Comparison of ENCODE assay signal across 8 mouse cellular contexts in the genomic region with DNA sequence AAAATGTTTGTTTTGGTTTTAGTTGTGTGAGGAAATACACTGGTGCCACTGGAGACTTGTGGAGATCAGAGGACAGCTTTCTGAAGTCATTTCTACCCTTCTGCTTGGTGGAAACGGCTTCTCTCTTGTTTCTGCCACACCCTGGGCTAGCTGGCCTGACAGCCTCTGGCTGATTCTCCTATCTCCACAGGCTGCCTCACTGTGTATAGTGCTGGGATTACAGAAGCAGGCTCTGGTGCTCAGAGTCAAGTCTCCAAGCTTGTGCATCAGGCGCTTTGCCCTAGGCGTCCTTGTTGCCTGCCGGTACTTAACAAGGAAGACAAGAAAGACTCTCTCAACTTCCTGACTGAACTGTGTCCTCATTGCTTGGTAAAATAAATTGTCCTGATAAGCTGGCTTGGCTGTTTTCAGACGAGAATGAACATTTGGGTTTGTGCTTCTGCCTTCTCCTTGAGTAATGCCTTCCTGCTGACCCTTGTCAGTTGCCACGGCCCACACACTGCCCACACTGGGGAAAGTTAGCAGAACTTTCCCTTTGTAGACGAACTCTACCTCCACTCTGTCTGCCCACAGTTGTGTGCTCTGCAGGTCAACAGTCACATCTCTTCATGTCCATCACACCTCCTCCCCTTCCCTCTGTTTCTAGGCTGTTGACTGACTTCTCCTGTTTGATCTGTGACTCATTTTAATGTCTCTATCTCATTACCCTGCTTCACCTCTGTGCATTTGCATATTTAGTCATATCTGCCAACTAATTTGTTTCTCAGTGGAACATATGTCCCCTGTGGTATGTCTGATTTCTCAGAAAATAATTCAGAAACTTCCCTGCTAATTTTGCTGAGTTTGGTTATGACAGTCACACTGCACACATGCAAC. TPM values are rescaled to one million over a fixed set of nuclear protein-coding genes. Genes with fewer than 3 reads are reported as not detected.
DNase-seq lines count a peak whose midpoint lies in the region; ATAC-seq and TF ChIP-seq lines count a peak whose summit lies in the region.

No protein-coding gene starts in this region.

- H3K9me3 ChIP-seq in heart, embryonic 15.5 days (replicated peaks): no peaks in the 10 kb centered on the region
- H3K9me3 ChIP-seq in liver, embryonic 12.5 days (replicated peaks): no peaks in the 10 kb centered on the region
- no peaks in the 10 kb centered on the region for H3K9me3 ChIP-seq in stomach, embryonic 15.5 days

- no peak for ATAC-seq in heart, embryonic 15.5 days (replicated peaks; ENCODE audit: insufficient number of reproducible peaks, insufficient read depth, low FRiP score, low read depth)
- no peak for ATAC-seq in liver, embryonic 12.5 days
- no peak for ATAC-seq in stomach, embryonic 15.5 days (ENCODE audit: insufficient read depth, low FRiP score, low read depth)

- TF ChIP-seq CTCF in lung, adult 2 months (IDR thresholded peaks at IDR 0.05; ENCODE audit: insufficient read depth, low read length): no peak

- H3K36me3 ChIP-seq in heart, embryonic 15.5 days: no peaks in the 10 kb centered on the region
- 0 out of 2 replicates have a peak, but pooled peaks cover 8% of the 10 kb centered on the region for H3K36me3 ChIP-seq in liver, embryonic 12.5 days
- H3K36me3 ChIP-seq in stomach, embryonic 15.5 days: no peaks in the 10 kb centered on the region

- H3K27me3 ChIP-seq in heart, embryonic 15.5 days: peaks cover 18% of the 10 kb centered on the region
- H3K27me3 ChIP-seq in liver, embryonic 12.5 days (replicated peaks): peaks cover 6% of the 10 kb centered on the region; the same call in 1 of the 2 replicates
- H3K27me3 ChIP-seq in stomach, embryonic 15.5 days (replicated peaks): no peaks in the 10 kb centered on the region; the same call in 1 of the 2 replicates

- H3K4me2 ChIP-seq in heart, embryonic 15.5 days: peak overlapping the region; percentile 53
- H3K4me2 ChIP-seq in liver, embryonic 12.5 days: peak overlapping the region; percentile 10; the same call in 1 of the 2 replicates
- peak overlapping the region; percentile 13; the same call in 1 of the 2 replicates for H3K4me2 ChIP-seq in stomach, embryonic 15.5 days

- no peak overlapping the region for H3K9ac ChIP-seq in heart, embryonic 15.5 days
- no peak overlapping the region for H3K9ac ChIP-seq in liver, embryonic 12.5 days
- H3K9ac ChIP-seq in stomach, embryonic 15.5 days: no peak overlapping the region

- TF ChIP-seq POLR2A in lung, adult 2 months (IDR thresholded peaks at IDR 0.05; ENCODE audit: borderline replicate concordance, extremely low read depth, low read depth, low read length): 0 out of 2 replicates have a peak, but pooled peaks have one; percentile 21

- peak overlapping the region; percentile 58 for H3K4me3 ChIP-seq in lung, adult 2 months (replicated peaks; ENCODE audit: extremely low read depth, low read depth, low read length)
- H3K4me3 ChIP-seq in heart, embryonic 15.5 days: peak overlapping the region; percentile 34
- H3K4me3 ChIP-seq in liver, embryonic 12.5 days: no peak overlapping the region
- no peak overlapping the region for H3K4me3 ChIP-seq in stomach, embryonic 15.5 days (replicated peaks)

- 17% methylated on average over 7 of the region's 7 CpGs for whole genome bisulfite sequencing in lung, adult 2 months
- 36% methylated on average over 7 of the region's 7 CpGs for WGBS in heart, embryonic 15.5 days
- 30% methylated on average over 7 of the region's 7 CpGs for WGBS in liver, embryonic 12.5 days (ENCODE audit: insufficient replicate concordance)
- 33% methylated on average over 7 of the region's 7 CpGs for WGBS in stomach, embryonic 15.5 days

- peaks cover 11% of the 10 kb centered on the region for H3K4me1 ChIP-seq in lung, adult 2 months (ENCODE audit: control insufficient read depth, insufficient read depth, low read length)
- H3K4me1 ChIP-seq in heart, embryonic 15.5 days (replicated peaks): peaks cover 12% of the 10 kb centered on the region
- peaks cover 26% of the 10 kb centered on the region; the same call in 1 of the 2 replicates for H3K4me1 ChIP-seq in liver, embryonic 12.5 days
- H3K4me1 ChIP-seq in stomach, embryonic 15.5 days: peaks cover 9% of the 10 kb centered on the region; the same call in 1 of the 2 replicates

- H3K27ac ChIP-seq in heart, embryonic 15.5 days: peak overlapping the region; percentile 82
- H3K27ac ChIP-seq in liver, embryonic 12.5 days: peak overlapping the region; percentile 32
- peak overlapping the region; percentile 11; the same call in 1 of the 2 replicates for H3K27ac ChIP-seq in stomach, embryonic 15.5 days

- DNase-seq in lung, adult 2 months: no peak
- DNase-seq in lung, postnatal 14 days: no peak
- no peak for DNase-seq in embryo, embryonic 9.5 days (ENCODE audit: extremely low spot score)
- DNase-seq in urinary bladder, postnatal 10 days (ENCODE audit: low spot score): no peak
- no peak for DNase-seq in frontal cortex, postnatal 10 days (ENCODE audit: low spot score in 2 of 2)

RNA-seq across cellular contexts. Expression of gene Gimap5, which starts 1.3 kb away (rescaled TPM):
- 28.6 and 32.8 TPM in 2 replicates for polyA plus RNA-seq in lung, adult 2 months (2012; rRNA removed)
- 6.2 and 9.4 TPM in 2 replicates for polyA plus RNA-seq in heart, embryonic 15.5 days (2015; fragmentation: Nextera tagmentation; extraction: Ambion mirVana)
- polyA plus RNA-seq in liver, embryonic 12.5 days (2016; fragmentation: Nextera tagmentation; extraction: Ambion mirVana): 3.0 and 3.7 TPM in 2 replicates
- 7.5 and 9.2 TPM in 2 replicates for polyA plus RNA-seq in stomach, embryonic 15.5 days (2015; fragmentation: Nextera tagmentation; extraction: Ambion mirVana)

RNA-seq across cellular contexts. Expression of gene Gimap1, which starts 8.5 kb away (rescaled TPM):
- polyA plus RNA-seq in lung, adult 2 months (2012; rRNA removed): 29.9 and 35.2 TPM in 2 replicates
- 26.4 and 31.6 TPM in 2 replicates for polyA plus RNA-seq in heart, embryonic 15.5 days (2015; fragmentation: Nextera tagmentation; extraction: Ambion mirVana)
- polyA plus RNA-seq in liver, embryonic 12.5 days (2016; fragmentation: Nextera tagmentation; extraction: Ambion mirVana): 10.9 and 11.9 TPM in 2 replicates
- 21.8 and 22.2 TPM in 2 replicates for polyA plus RNA-seq in stomach, embryonic 15.5 days (2015; fragmentation: Nextera tagmentation; extraction: Ambion mirVana)

RNA-seq across cellular contexts. Expression of gene Gimap3, which starts 23.3 kb away (rescaled TPM):
- 12.5 and 15.4 TPM in 2 replicates for polyA plus RNA-seq in lung, adult 2 months (2012; rRNA removed)
- 0.08 TPM in 1 of 2 replicates, not detected in the other for polyA plus RNA-seq in heart, embryonic 15.5 days (2015; fragmentation: Nextera tagmentation; extraction: Ambion mirVana)
- not detected in 2 replicates for polyA plus RNA-seq in liver, embryonic 12.5 days (2016; fragmentation: Nextera tagmentation; extraction: Ambion mirVana)
- 0.06 and 0.18 TPM in 2 replicates for polyA plus RNA-seq in stomach, embryonic 15.5 days (2015; fragmentation: Nextera tagmentation; extraction: Ambion mirVana)

RNA-seq across cellular contexts. Expression of gene Gimap7, which starts 28.9 kb away (rescaled TPM):
- 0.72 and 1.2 TPM in 2 replicates for polyA plus RNA-seq in lung, adult 2 months (2012; rRNA removed)
- 0.23 and 0.27 TPM in 2 replicates for polyA plus RNA-seq in heart, embryonic 15.5 days (2015; fragmentation: Nextera tagmentation; extraction: Ambion mirVana)
- 0.10 and 0.18 TPM in 2 replicates for polyA plus RNA-seq in liver, embryonic 12.5 days (2016; fragmentation: Nextera tagmentation; extraction: Ambion mirVana)
- 0.23 TPM in 1 of 2 replicates, not detected in the other for polyA plus RNA-seq in stomach, embryonic 15.5 days (2015; fragmentation: Nextera tagmentation; extraction: Ambion mirVana)

RNA-seq across cellular contexts. Expression of gene Gm28053, which starts 28.9 kb away (rescaled TPM):
- polyA plus RNA-seq in lung, adult 2 months (2012; rRNA removed): 1.8 TPM in 1 of 2 replicates, not detected in the other
- 3.3 and 4.6 TPM in 2 replicates for polyA plus RNA-seq in heart, embryonic 15.5 days (2015; fragmentation: Nextera tagmentation; extraction: Ambion mirVana)
- polyA plus RNA-seq in liver, embryonic 12.5 days (2016; fragmentation: Nextera tagmentation; extraction: Ambion mirVana): 0.75 and 1.2 TPM in 2 replicates
- 3.3 and 3.4 TPM in 2 replicates for polyA plus RNA-seq in stomach, embryonic 15.5 days (2015; fragmentation: Nextera tagmentation; extraction: Ambion mirVana)

Comparison
In these comparisons a context has a peak if more than half of its experiments do, and no peak if none do; other contexts are left out.
1. H3K4me3 ChIP-seq: peak in lung, adult 2 months (single experiment) and heart, embryonic 15.5 days (single experiment); none in liver, embryonic 12.5 days (single experiment) and stomach, embryonic 15.5 days (single experiment).
2. H3K27ac ChIP-seq: peak in every context shown above with its lines; median percentile 82 in heart, embryonic 15.5 days; 32 in liver, embryonic 12.5 days; 11 in stomach, embryonic 15.5 days.
3. RNA of gene Gimap3, which starts 23.3 kb away (polyA plus RNA-seq): 12.5 to 15.4 TPM in lung, adult 2 months; 0.06 to 0.18 TPM in stomach, embryonic 15.5 days, 0.08 TPM in heart, embryonic 15.5 days and not detected in liver, embryonic 12.5 days; every median in the first group is over 10 times any median in the second.
4. Peak in every context shown above with its lines, with median percentiles within 50 percentile points of each other: H3K4me2 ChIP-seq.